In the genomic region with DNA sequence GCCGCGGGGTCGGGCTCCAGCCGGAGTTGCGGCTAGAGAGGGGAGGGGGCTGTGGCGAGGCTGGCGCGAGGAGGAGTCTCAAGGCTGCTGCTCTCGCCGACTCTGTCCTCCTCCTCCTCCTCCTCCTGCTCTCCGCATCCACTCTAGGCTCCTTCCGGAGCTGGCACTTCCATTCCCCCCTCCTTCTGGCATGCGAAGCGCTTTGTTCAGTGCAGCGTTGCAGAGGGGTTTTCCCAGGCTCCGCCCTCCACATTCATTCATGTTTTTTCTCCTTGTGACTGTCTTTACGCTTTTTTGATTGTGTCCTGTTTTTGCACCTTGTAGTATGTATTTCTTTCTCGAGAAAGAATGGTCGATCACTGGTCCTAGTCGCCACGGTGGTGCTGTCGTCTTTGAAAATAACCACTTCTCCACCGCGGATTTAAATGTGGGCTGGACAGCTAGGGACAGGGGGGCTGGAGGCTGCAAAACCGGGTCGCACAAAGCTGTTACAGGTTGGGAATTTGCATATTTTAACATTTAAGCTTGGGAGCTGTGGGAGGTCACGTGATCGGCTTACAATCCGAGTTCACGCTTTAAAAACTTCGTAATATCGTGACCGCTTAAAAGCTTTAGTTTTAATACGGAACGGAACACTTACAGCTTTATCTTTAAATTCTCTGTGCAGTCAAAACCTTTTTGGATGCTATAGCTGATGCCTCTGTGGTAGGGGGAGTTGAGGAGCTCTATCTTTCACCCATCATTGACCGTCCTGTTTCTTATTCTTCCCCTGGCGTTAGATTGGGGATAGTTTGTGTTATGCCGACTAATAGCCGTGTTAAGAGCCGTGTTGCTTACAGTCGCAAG, we compare ENCODE assay signal across 8 mouse cellular contexts. TPM values are rescaled to one million over a fixed set of nuclear protein-coding genes. Genes with fewer than 3 reads are reported as not detected.
A peak's percentile ranks its signal among the peaks of the same experiment; 100 is the strongest.
DNase-seq lines count a peak whose midpoint lies in the region; ATAC-seq and TF ChIP-seq lines count a peak whose summit lies in the region.

No protein-coding gene starts in this region.

- under 1% methylated on average over 41 of the region's 41 CpGs for WGBS in heart, embryonic 15.5 days
- WGBS in liver, embryonic 14.5 days (ENCODE audit: insufficient replicate concordance), result under 1% methylated on average over 40 of the region's 41 CpGs
- WGBS in stomach, embryonic 14.5 days, result under 1% methylated on average over 39 of the region's 41 CpGs

- H3K9ac ChIP-seq in CH12.LX (ENCODE audit: insufficient read depth, low read depth), result peak overlapping the region; percentile 98
- peak overlapping the region; percentile 93 for H3K9ac ChIP-seq in heart, embryonic 15.5 days
- H3K9ac ChIP-seq in liver, embryonic 14.5 days (replicated peaks), result peak overlapping the region; percentile 82
- H3K9ac ChIP-seq in stomach, embryonic 14.5 days (replicated peaks; ENCODE audit: low read depth, low read length), result peak overlapping the region; percentile 90

- no peak; a peak in 1 of 4 replicates for TF ChIP-seq CTCF in CH12.LX (conservative IDR thresholded peaks at IDR 0.05 in 1 of 2, IDR thresholded peaks at IDR 0.05 in 1 of 2; ENCODE audit: low read depth in 2 of 2, low read length in 2 of 2)
- no peak for TF ChIP-seq CTCF in liver, embryonic 14.5 days (IDR thresholded peaks at IDR 0.05; ENCODE audit: low read depth)

- H3K4me1 ChIP-seq in CH12.LX (ENCODE audit: control insufficient read depth in 1 of 2, insufficient read depth in 2 of 2), result peaks cover 13 to 49% of the 10 kb centered on the region in 2 experiments
- peaks cover 25% of the 10 kb centered on the region for H3K4me1 ChIP-seq in heart, embryonic 15.5 days (replicated peaks)
- peaks cover 17 to 28% of the 10 kb centered on the region in 2 experiments for H3K4me1 ChIP-seq in liver, embryonic 14.5 days (replicated peaks; ENCODE audit: control insufficient read depth in 2 of 2, insufficient read depth in 2 of 2, low read length in 1 of 2)
- H3K4me1 ChIP-seq in stomach, embryonic 14.5 days (ENCODE audit: control insufficient read depth, insufficient read depth, low read length), result peaks cover 3% of the 10 kb centered on the region; the same call in 1 of the 2 replicates

- TF ChIP-seq POLR2A in CH12.LX (IDR thresholded peaks at IDR 0.05; ENCODE audit: low read depth, low read length), result peak; percentile 69

- peak; percentile 20; the same call in 1 of the 2 replicates for ATAC-seq in erythroid progenitor cell, adult 5-6 weeks (replicated peaks; ENCODE audit: low FRiP score, poor library complexity, severe bottlenecking)
- peak; percentile 32 for ATAC-seq in heart, embryonic 15.5 days (replicated peaks; ENCODE audit: insufficient number of reproducible peaks, insufficient read depth, low FRiP score, low read depth)
- ATAC-seq in liver, embryonic 14.5 days (ENCODE audit: insufficient read depth), result peak; percentile 17
- peak; percentile 51 for ATAC-seq in stomach, embryonic 14.5 days (ENCODE audit: insufficient number of reproducible peaks, insufficient read depth, low FRiP score, low read depth)

- peaks cover 27 to 34% of the 10 kb centered on the region in 2 experiments for H3K36me3 ChIP-seq in CH12.LX (replicated peaks in 1 of 2; ENCODE audit: control insufficient read depth in 1 of 2, insufficient read depth in 1 of 2, low read length in 1 of 2)
- peaks cover 16% of the 10 kb centered on the region; the same call in 1 of the 2 replicates for H3K36me3 ChIP-seq in heart, embryonic 15.5 days
- H3K36me3 ChIP-seq in liver, embryonic 14.5 days (replicated peaks; ENCODE audit: control insufficient read depth, insufficient read depth, low read depth), result 0 out of 2 replicates have a peak, but pooled peaks cover 3% of the 10 kb centered on the region
- peaks cover 5% of the 10 kb centered on the region for H3K36me3 ChIP-seq in stomach, embryonic 14.5 days (ENCODE audit: control insufficient read depth, insufficient read depth, low read length)

- H3K4me2 ChIP-seq in CH12.LX (ENCODE audit: insufficient read depth, low read depth, poor library complexity, severe bottlenecking), result peak overlapping the region; percentile 90; the same call in 1 of the 2 replicates
- peak overlapping the region; percentile 81 for H3K4me2 ChIP-seq in heart, embryonic 15.5 days
- peak overlapping the region; percentile 96 for H3K4me2 ChIP-seq in liver, embryonic 14.5 days (ENCODE audit: low read depth)
- peak overlapping the region; percentile 90 for H3K4me2 ChIP-seq in stomach, embryonic 14.5 days (replicated peaks; ENCODE audit: low read depth, low read length)

- peaks cover 46% of the 10 kb centered on the region for H3K79me2 ChIP-seq in CH12.LX (replicated peaks; ENCODE audit: control insufficient read depth, extremely low read depth, insufficient read depth, poor library complexity, severe bottlenecking)

- TF ChIP-seq EP300 in CH12.LX (IDR thresholded peaks at IDR 0.05; ENCODE audit: low read length), result peak; percentile 39; the same call in 1 of the 2 replicates
- TF ChIP-seq EP300 in liver, embryonic 14.5 days (IDR thresholded peaks at IDR 0.05; ENCODE audit: low read depth), result no peak

- dilution Hi-C loops in CH12.LX (cut with MboI; ENCODE audit: extremely low pct_ligation_motif_present, extremely low pct_unique_long_range_greater_than_20kb, low sequenced_read_pairs), result no loop called here

- in situ Hi-C loops in CH12.LX (cut with MboI; ENCODE audit: low pct_ligation_motif_present, low pct_unique_long_range_greater_than_20kb, low sequenced_read_pairs), result loop anchor here (10.0 kb wide), 1 partner anchor 92 kb away; no protein-coding TSS in a partner anchor

- peak; percentile 93 for DNase-seq in CH12.LX (ENCODE audit: extremely low read depth)
- peak; percentile 76 for DNase-seq in brain, embryonic 18.5 days (ENCODE audit: low read depth, low spot score)
- DNase-seq in kidney, postnatal 14 days, result peak; percentile 77
- peak in 1 of 3 experiments; percentile 71 for DNase-seq in liver, embryonic 14.5 days (ENCODE audit: low read depth in 3 of 3, low spot score in 3 of 3)
- DNase-seq in neural tube, embryonic 10.5 days (ENCODE audit: extremely low spot score, low spot score), result peak; percentile 21

- H3K27ac ChIP-seq in CH12.LX (ENCODE audit: insufficient read depth, low read depth), result peak overlapping the region; percentile 98
- H3K27ac ChIP-seq in heart, embryonic 15.5 days, result peak overlapping the region; percentile 94
- peak overlapping the region; percentile 70 for H3K27ac ChIP-seq in liver, embryonic 14.5 days
- peak overlapping the region; percentile 96 for H3K27ac ChIP-seq in stomach, embryonic 14.5 days (ENCODE audit: low read length)

- peaks cover 5% of the 10 kb centered on the region for H3K9me3 ChIP-seq in CH12.LX (replicated peaks; ENCODE audit: low read length)
- no peaks in the 10 kb centered on the region for H3K9me3 ChIP-seq in heart, embryonic 15.5 days (replicated peaks)
- H3K9me3 ChIP-seq in liver, embryonic 14.5 days (ENCODE audit: control insufficient read depth, low read length), result no peaks in the 10 kb centered on the region
- no peaks in the 10 kb centered on the region for H3K9me3 ChIP-seq in stomach, embryonic 14.5 days (ENCODE audit: control insufficient read depth, low read depth, low read length)

- no peaks in the 10 kb centered on the region for H3K27me3 ChIP-seq in CH12.LX (replicated peaks)
- H3K27me3 ChIP-seq in heart, embryonic 15.5 days, result no peaks in the 10 kb centered on the region
- H3K27me3 ChIP-seq in liver, embryonic 14.5 days (ENCODE audit: control insufficient read depth, insufficient read depth, low read length), result no peaks in the 10 kb centered on the region
- H3K27me3 ChIP-seq in stomach, embryonic 14.5 days (ENCODE audit: control insufficient read depth, insufficient read depth, low read length), result no peaks in the 10 kb centered on the region

- TF ChIP-seq RAD21 in CH12.LX (IDR thresholded peaks at IDR 0.05; ENCODE audit: low read depth, low read length), result no peak; the same call in 1 of the 2 replicates

- H3K4me3 ChIP-seq in CH12.LX (replicated peaks in 1 of 3; ENCODE audit: low read depth in 2 of 3, low read length in 2 of 3, poor library complexity in 1 of 3), result peak overlapping the region; percentile 88 to 100 (median 89)
- H3K4me3 ChIP-seq in heart, embryonic 15.5 days, result peak overlapping the region; percentile 97
- H3K4me3 ChIP-seq in liver, embryonic 14.5 days (ENCODE audit: insufficient read depth in 1 of 2, low read depth in 2 of 2, low read length in 2 of 2), result peak overlapping the region; percentile 71 to 90
- peak overlapping the region; percentile 88 for H3K4me3 ChIP-seq in stomach, embryonic 14.5 days (ENCODE audit: low read depth, low read length)

TF ChIP-seq in CH12.LX, 34 proteins besides CTCF, POLR2A, EP300 and RAD21 (continues in another document):
- TF ChIP-seq GABPA (IDR thresholded peaks at IDR 0.05; ENCODE audit: insufficient replicate concordance, low read depth, low read length) (no peak), JUND (conservative IDR thresholded peaks at IDR 0.05; ENCODE audit: low read depth, low read length) (peak; percentile 38; the same call in 1 of the 2 replicates), RCOR1 (conservative IDR thresholded peaks at IDR 0.05; ENCODE audit: low read depth, low read length) (0 out of 2 replicates have a peak, but pooled peaks have one; percentile 16), POLR2AphosphoS2 (IDR thresholded peaks at IDR 0.05; ENCODE audit: low read depth, low read length) (peak; percentile 63; the same call in 1 of the 2 replicates), BHLHE40 (IDR thresholded peaks at IDR 0.05; ENCODE audit: low read depth, low read length) (peak; percentile 98), MAX (IDR thresholded peaks at IDR 0.05; ENCODE audit: low read length) (peak; percentile 81), TBP (conservative IDR thresholded peaks at IDR 0.05; ENCODE audit: low read depth, low read length) (peak; percentile 52; the same call in 1 of the 2 replicates), ELF1 (IDR thresholded peaks at IDR 0.05; ENCODE audit: low read depth, low read length) (peak; percentile 11; the same call in 1 of the 2 replicates), MAFK (IDR thresholded peaks at IDR 0.05; ENCODE audit: insufficient replicate concordance, low read length) (no peak), ETS1 (conservative IDR thresholded peaks at IDR 0.05; ENCODE audit: low read depth, low read length) (peak; percentile 77), MXI1 (IDR thresholded peaks at IDR 0.05; ENCODE audit: low read depth, low read length) (peak; percentile 65)

RNA-seq across cellular contexts. Expression of a gene that starts 1.1 kb away (rescaled TPM):
- total RNA-seq in CH12.LX (2012; rRNA removed) (18.5 and 24.9 TPM in 2 replicates), CH12.LX (2014; rRNA removed) (7.0 and 7.5 TPM in 2 replicates)
- polyA plus RNA-seq in CH12.LX (2012; ENCODE audit: insufficient read length, low read depth), result 46.4 and 53.3 TPM in 2 replicates
- 28.1 and 65.0 TPM in 2 replicates for total RNA-seq in erythroid progenitor cell, adult 5-6 weeks (2015; ENCODE audit: low replicate concordance)
- total RNA-seq in erythroid progenitor cell, adult 5-6 weeks (2017; ENCODE audit: low replicate concordance), result 8.9 and 22.3 TPM in 2 replicates
- polyA plus RNA-seq in heart, embryonic 15.5 days (2015; fragmentation: Nextera tagmentation; extraction: Ambion mirVana), result 5.0 and 7.6 TPM in 2 replicates
- 2.0 and 2.4 TPM in 2 replicates for polyA plus RNA-seq in liver, embryonic 14.5 days (2012; rRNA removed)
- polyA plus RNA-seq in liver, embryonic 14.5 days (2014; fragmentation: Nextera tagmentation; extraction: Ambion mirVana), result 1.4 and 1.6 TPM in 2 replicates
- 9.3 and 12.0 TPM in 2 replicates for polyA plus RNA-seq in stomach, embryonic 14.5 days (2014; fragmentation: Nextera tagmentation; extraction: Ambion mirVana)
